Mouse (Mus musculus): ENCODE measurements around the gene Prkg1. TPM values are rescaled to one million over a fixed set of nuclear protein-coding genes. Genes with fewer than 3 reads are reported as not detected.

Prkg1 gene
- total RNA-seq, 2 experiments from 2014 or later, result not detected

- ATAC-seq (replicated peaks; ENCODE audit: low FRiP score, poor library complexity, severe bottlenecking), result no peak
These were observed 566.4 kb downstream of the Prkg1 start for GRCm38 (mm10) chr19:31198461-31198860.

DNA sequence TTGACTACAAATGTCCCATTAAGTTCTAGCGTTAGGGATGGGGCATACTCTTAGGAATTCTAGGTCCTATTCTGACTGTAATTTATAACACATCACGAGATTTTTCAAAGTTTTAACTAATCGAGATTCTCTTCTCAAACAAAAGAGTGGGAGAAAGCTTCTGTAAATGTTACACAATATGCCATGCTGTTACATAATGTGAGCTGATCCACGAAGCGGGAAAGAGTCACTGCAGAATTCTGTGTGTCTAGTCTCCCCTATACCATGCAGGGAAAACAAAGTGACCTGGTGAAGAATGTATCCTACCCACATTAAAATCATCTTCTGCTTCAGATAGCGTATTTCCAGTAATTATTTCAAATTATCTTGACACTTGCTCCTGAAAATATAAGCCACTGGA, 567.8 kb downstream of the Prkg1 start:
- ATAC-seq (replicated peaks; ENCODE audit: low FRiP score, poor library complexity, severe bottlenecking), result no peak

- no peak for ATAC-seq (replicated peaks; ENCODE audit: low FRiP score, poor library complexity, severe bottlenecking)
These were observed 576.1 kb downstream of the Prkg1 start for GRCm38 (mm10) chr19:31188559-31189218.

- no peak for ATAC-seq (replicated peaks; ENCODE audit: low FRiP score, poor library complexity, severe bottlenecking)
These were observed 584.1 kb downstream of the Prkg1 start for GRCm38 (mm10) chr19:31180757-31181156.

- ATAC-seq (replicated peaks; ENCODE audit: low FRiP score, poor library complexity, severe bottlenecking), result no peak
These were observed 587.4 kb downstream of the Prkg1 start for GRCm38 (mm10) chr19:31177279-31177922.

DNA sequence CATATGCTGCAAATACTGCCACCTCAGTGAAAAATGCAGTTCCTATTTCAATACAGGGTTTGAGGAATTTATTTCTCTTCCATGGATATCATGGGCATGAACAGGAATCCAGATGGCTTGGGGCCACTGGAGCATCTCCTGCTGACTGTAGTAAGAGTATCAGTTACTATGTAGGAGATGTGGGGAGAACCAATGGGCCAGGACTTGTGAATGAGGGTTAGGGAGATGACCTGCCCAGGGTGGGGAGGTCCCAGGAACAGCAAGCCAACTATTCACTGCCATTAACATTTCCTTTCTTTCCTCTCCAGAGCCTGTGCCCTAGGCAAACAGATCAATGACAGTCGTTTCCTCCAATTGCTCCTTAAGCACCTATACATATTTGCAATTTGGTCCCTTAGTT, 593.8 kb downstream of the Prkg1 start:
- ATAC-seq (replicated peaks; ENCODE audit: low FRiP score, poor library complexity, severe bottlenecking), result no peak

DNA sequence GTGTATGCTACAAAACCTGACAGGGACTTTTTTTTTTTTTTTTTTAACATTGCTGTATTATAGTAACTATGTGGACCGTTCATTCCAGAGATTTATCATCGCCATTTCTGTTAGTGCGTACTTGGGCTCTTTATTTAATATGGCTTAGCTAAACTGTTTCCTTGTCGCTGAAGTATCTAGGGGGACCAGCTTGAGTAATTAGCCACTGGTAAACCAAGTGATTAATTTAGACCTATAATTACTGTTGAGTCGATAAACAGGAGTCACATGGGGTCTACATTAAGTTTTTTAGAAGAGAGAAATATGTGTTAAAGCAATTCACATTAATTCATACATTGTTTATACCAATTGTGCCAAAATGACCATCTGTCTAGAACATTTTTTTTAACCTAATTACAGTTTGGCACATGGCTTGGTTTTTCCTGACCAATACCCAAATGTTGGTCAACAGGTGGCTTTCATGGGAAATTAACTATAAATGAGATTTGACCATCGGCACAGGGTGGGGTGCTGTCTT, 605.8 kb downstream of the Prkg1 start:
- no peak for ATAC-seq (replicated peaks; ENCODE audit: low FRiP score, poor library complexity, severe bottlenecking)

GRCm38 (mm10) chr19:31153399-31153798, 611.4 kb downstream of the Prkg1 start:
- no peak for ATAC-seq (replicated peaks; ENCODE audit: low FRiP score, poor library complexity, severe bottlenecking)

GRCm38 (mm10) chr19:31149902-31150301, 614.9 kb downstream of the Prkg1 start:
- ATAC-seq (replicated peaks; ENCODE audit: low FRiP score, poor library complexity, severe bottlenecking), result no peak

DNA sequence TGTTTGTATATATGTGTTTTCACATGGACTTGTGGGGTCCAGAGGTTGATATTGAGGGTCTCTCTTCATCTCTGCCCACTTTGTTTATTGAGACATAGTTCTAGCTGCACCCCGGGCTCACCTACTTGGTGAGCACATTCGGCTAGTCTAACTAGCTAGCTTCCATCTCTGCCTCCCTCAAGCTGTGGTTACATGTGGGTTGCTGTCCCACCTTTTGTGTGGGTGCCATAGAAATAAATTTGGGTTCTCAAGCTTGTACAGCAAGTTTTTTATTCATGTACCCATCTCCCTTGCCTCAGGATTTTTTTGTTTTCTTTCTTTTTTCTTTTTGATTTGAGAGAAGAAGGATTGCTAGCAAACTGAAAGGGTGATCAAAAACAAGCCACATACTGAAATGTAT, 617.4 kb downstream of the Prkg1 start:
- no peak for ATAC-seq (replicated peaks; ENCODE audit: low FRiP score, poor library complexity, severe bottlenecking)

- no peak for ATAC-seq (replicated peaks; ENCODE audit: low FRiP score, poor library complexity, severe bottlenecking)
These were observed 618.7 kb downstream of the Prkg1 start for GRCm38 (mm10) chr19:31146156-31146555.

- no peak for ATAC-seq (replicated peaks; ENCODE audit: low FRiP score, poor library complexity, severe bottlenecking)
These were observed 622.9 kb downstream of the Prkg1 start for GRCm38 (mm10) chr19:31141905-31142304.

GRCm38 (mm10) chr19:31136316-31136715, 628.5 kb downstream of the Prkg1 start:
- no peak for ATAC-seq (replicated peaks; ENCODE audit: low FRiP score, poor library complexity, severe bottlenecking)

DNA sequence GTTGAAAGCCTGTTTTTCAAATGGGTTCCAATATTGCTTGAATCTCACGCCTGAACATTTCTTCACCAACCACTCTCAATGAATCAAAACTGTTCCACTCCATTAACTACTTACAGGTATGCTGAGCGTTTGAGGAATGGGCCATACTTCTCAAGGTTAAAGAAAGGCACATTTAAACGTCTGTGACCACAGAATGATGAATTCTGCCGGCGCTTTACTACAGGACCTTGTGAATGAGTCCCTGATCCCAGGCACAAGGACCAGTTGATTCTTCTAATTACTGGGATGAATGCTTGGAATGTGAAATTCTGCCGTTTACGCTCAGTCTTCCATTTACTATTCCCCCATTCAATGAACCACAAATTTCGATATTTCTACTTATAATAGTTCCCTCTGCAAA, 632.2 kb downstream of the Prkg1 start:
- ATAC-seq (replicated peaks; ENCODE audit: low FRiP score, poor library complexity, severe bottlenecking), result no peak

DNA sequence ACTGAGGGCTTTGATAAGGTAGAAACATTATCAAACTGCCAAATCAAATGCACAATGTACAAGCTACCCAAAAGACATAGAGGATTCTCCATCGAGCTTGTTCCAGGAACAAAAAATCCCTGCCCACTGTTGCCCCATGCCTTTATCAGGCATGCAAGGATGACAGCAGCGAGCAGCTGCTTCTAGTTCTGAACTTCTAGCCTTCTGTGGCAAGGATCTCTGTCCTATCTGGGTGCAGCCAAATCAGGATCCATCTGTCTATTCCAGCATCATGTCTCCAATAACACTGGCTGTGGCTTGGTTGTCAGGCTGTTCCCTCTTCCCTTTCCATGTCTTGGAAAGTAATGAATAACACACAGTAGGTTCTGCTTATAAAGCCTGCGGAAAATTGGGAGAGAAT, 640.2 kb downstream of the Prkg1 start:
- no peak for ATAC-seq (replicated peaks; ENCODE audit: low FRiP score, poor library complexity, severe bottlenecking)

DNA sequence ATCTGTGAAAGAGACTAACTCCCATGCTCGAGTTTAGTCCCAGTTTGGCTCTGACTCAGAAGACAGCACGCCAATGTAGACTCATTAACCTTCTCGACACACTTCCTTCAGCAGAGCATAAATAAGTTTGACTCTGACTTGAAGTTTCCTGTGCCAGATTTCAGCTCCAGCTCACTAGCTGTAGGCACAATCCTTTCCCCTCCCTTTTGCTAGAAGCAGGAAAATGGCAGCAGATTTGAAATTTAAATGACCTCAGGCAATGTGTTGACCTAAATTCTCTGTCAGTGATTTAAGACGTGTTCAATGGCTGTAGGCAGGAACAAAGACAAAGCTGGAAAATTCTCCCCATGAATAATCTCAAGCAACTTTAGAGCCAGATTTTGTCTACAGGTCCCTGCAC, 650.1 kb downstream of the Prkg1 start:
- no peak for ATAC-seq (replicated peaks; ENCODE audit: low FRiP score, poor library complexity, severe bottlenecking)

- no peak for ATAC-seq (replicated peaks; ENCODE audit: low FRiP score, poor library complexity, severe bottlenecking)
These were observed 657.8 kb downstream of the Prkg1 start for GRCm38 (mm10) chr19:31106835-31107554.

GRCm38 (mm10) chr19:31106036-31106435, 658.8 kb downstream of the Prkg1 start:
- no peak for ATAC-seq (replicated peaks; ENCODE audit: low FRiP score, poor library complexity, severe bottlenecking)

DNA sequence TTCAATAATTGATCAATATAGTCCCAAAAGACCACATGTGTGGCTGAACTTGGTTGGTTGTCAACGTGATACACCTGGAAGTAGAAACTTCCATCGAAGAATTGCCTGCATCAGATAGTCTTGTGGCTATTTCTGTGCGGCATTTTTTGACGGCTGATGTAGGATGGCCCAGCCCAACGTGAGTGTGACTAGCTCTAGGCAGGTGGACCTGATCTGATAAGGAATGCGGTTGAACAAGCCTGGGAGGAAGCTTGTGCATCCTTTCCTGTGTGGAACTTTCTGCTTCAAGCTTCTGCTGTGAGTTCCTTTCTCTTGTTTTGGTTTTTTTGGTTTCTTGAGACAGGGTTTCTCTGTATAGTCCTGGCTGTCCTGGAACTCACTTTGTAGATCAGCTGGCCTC, 660.1 kb downstream of the Prkg1 start:
- ATAC-seq (replicated peaks; ENCODE audit: low FRiP score, poor library complexity, severe bottlenecking), result no peak

GRCm38 (mm10) chr19:31099369-31099768, 665.5 kb downstream of the Prkg1 start:
- ATAC-seq (replicated peaks; ENCODE audit: low FRiP score, poor library complexity, severe bottlenecking), result no peak

DNA sequence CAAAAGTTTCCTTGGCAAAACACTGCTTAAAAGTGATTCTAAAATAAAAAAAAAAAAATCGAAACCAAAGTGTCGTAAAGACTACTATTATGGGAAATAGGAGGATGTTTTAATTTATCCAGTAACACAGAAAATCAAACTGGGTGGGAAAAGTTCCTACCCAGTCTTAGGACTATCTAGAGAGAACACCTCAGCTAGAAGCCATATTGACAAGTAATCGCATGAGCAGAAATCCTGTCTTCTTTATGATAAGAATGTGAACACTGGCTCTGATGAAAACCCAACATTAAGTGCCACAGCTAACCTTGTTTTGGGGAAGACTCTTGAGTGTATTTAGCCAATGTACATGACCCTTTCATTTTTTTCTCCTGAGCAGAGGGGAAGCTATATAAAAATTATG, 667.0 kb downstream of the Prkg1 start:
- no peak for ATAC-seq (replicated peaks; ENCODE audit: low FRiP score, poor library complexity, severe bottlenecking)
